Mouse (Mus musculus) spleen, adult 2 months (tissue): ENCODE data around the gene Gh. TPM values are rescaled to one million over a fixed set of nuclear protein-coding genes. Genes with fewer than 3 reads are reported as not detected.
A peak's percentile ranks its signal among the peaks of the same experiment; 100 is the strongest.

Experiments used
- DNase-seq, 2 experiments: peaks; one replicate each; pipeline versions ENCODE4 v3.0.0 to v3.0.0-alpha.2; 2012 to 2021; ENCODE audit warnings: low spot score in 2 of 2, low read depth in 1 of 2
- H3K27ac ChIP-seq: fragments of 200-500 bp; 2 replicates; pipeline ENCODE4 v1.5.1; 2012; ENCODE audit warnings: low read length, inconsistent platforms; ENCODE audit not compliant: insufficient read depth
- H3K27me3 ChIP-seq: fragments of 200-500 bp; 2 replicates; pipeline ENCODE4 v1.6.1; 2012; ENCODE audit warnings: mild to moderate bottlenecking, moderate library complexity, low read length, inconsistent platforms; ENCODE audit not compliant: control insufficient read depth, insufficient read depth
- H3K36me3 ChIP-seq: fragments of 200-500 bp; 2 replicates; pipeline ENCODE4 v1.6.1; 2012; ENCODE audit warnings: mild to moderate bottlenecking, low read length, inconsistent platforms; ENCODE audit not compliant: control insufficient read depth, insufficient read depth
- H3K4me1 ChIP-seq: fragments of 200-500 bp; 2 replicates; pipeline ENCODE4 v1.6.1; 2011; ENCODE audit warnings: inconsistent platforms; ENCODE audit not compliant: control insufficient read depth, insufficient read depth, insufficient read length
- H3K4me3 ChIP-seq: fragments of 200-500 bp; 2 replicates; pipeline ENCODE4 v1.5.1; 2011; ENCODE audit warnings: mild to moderate bottlenecking, inconsistent platforms; ENCODE audit not compliant: insufficient read depth, insufficient read length; ENCODE audit errors: extremely low read depth
- CTCF ChIP-seq: fragments of 200-500 bp; IDR thresholded peaks from 2 replicates; pipeline ENCODE4 v1.5.1; 2011; ENCODE audit warnings: mild to moderate bottlenecking, inconsistent platforms; ENCODE audit not compliant: insufficient read depth, insufficient read length, insufficient replicate concordance; ENCODE audit errors: extremely low read depth
- POLR2A ChIP-seq: fragments of 200-500 bp; IDR thresholded peaks from 2 replicates; pipeline ENCODE4 v1.6.1; 2011; ENCODE audit warnings: low read depth, low read length, inconsistent platforms
- WGBS: fragments of 180-500 bp; shearing (Covaris S2); methylation state at CpG from one replicate; pipeline ENCODE4 v1.1.7; 2018; 5-methylcytosine and 5-hydroxymethylcytosine counted together
- polyA plus RNA-seq: library from polyadenylated mRNA; depleted of rRNA; stranded (reverse); fragments of >200 nt; gene quantifications from 2 replicates; pipeline ENCODE4 v1.2.3, GENCODE M21; 2012

The Gh gene
- polyA plus RNA-seq, 1 experiment, result 4.7 TPM

DNA sequence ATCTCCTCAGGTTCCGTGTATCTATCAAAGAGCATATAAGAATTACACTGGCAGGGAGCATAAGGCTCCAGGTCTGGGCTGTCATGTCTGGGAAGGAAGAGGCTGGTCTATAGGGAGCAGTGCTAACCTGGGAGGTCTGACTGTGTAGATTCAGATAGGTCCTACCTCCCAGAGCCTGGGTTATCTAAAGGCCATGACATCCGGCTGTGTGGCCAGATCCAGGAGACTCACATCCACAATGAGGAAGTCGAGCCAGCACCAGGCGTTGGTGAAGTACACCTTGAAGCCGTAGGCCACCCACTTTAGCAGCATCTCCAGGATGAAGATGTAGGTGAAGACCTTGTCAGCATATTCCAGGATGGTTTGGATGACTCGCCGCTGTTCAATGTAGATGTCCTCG is 24.8 kb upstream of the Gh start:
- TF ChIP-seq CTCF, result no peak
- no peak for TF ChIP-seq POLR2A
- Histone ChIP-seq H3K27me3 (no peaks in the 10 kb centered on the region), H3K4me3 (no peak overlapping the region), H3K36me3 (no peaks in the 10 kb centered on the region), H3K4me1 (peaks cover 20% of the 10 kb centered on the region; the same call in 1 of the 2 replicates), H3K27ac (no peak overlapping the region)
- 80% methylated on average over 8 of the region's 8 CpGs for WGBS
- no peak for DNase-seq

DNA sequence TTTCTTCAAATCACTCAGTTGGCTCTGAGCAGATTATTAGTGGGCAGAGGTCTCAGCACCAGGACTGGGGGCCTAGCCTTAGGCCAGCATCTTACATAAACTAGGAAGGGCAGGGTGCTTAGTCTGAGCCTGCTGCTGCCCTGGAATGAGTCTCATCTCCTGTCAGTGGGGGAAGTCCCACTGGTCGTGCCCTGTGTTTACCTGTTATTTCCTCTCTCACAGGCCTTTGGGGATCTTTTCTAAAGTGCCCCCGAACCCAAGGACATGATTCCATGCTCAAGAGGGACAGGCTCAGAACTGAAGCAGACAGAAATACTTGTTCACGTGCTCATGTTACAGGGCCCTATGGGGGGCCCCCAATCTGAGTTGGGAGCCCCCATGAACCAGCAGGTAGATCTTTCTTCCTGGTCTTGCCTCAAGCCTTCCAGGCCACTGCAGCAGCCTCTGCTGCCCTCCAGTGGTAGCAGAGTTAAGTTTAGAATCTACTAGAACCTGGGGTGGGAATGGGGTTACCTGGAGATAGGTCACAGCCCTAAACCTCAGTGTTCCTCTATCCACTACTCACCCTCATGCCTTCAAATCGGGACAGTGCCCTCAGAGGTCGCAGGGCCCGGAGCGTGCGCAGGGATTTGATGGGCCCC is 24.0 kb upstream of the Gh start:
- Histone ChIP-seq H3K4me1 (peaks cover 20% of the 10 kb centered on the region; the same call in 1 of the 2 replicates), H3K27me3 (no peaks in the 10 kb centered on the region), H3K27ac (peak overlapping the region; percentile 94), H3K36me3 (no peaks in the 10 kb centered on the region), H3K4me3 (no peak overlapping the region)
- 49% methylated on average over 8 of the region's 8 CpGs for WGBS
- TF ChIP-seq CTCF (peak; percentile 81; the same call in 1 of the 2 replicates), POLR2A (no peak)
- DNase-seq, result peak; percentile 74 to 85

GRCm38 (mm10) chr11:106324858-106325257 is 23.2 kb upstream of the Gh start:
- peak; percentile 78 to 89 for DNase-seq
- Histone ChIP-seq H3K27ac (peak overlapping the region; percentile 94), H3K27me3 (no peaks in the 10 kb centered on the region), H3K4me1 (peaks cover 22% of the 10 kb centered on the region; the same call in 1 of the 2 replicates), H3K4me3 (peak overlapping the region; percentile 17; the same call in 1 of the 2 replicates), H3K36me3 (no peaks in the 10 kb centered on the region)
- 46% methylated on average over 5 of the region's 5 CpGs for WGBS
- no peak for TF ChIP-seq CTCF
- no peak for TF ChIP-seq POLR2A

- Histone ChIP-seq H3K36me3 (no peaks in the 10 kb centered on the region), H3K4me1 (peaks cover 42% of the 10 kb centered on the region; the same call in 1 of the 2 replicates), H3K27me3 (no peaks in the 10 kb centered on the region), H3K4me3 (peak overlapping the region; percentile 31; the same call in 1 of the 2 replicates), H3K27ac (peak overlapping the region; percentile 87)
- WGBS, result 38% methylated on average over 21 of the region's 21 CpGs
- TF ChIP-seq CTCF (no peak), POLR2A (peak; percentile 39; the same call in 1 of the 2 replicates)
- peak in 1 of 2 experiments; percentile 61 for DNase-seq
Observed at GRCm38 (mm10) chr11:106318406-106319366, 17.0 kb upstream of the Gh start.

DNA sequence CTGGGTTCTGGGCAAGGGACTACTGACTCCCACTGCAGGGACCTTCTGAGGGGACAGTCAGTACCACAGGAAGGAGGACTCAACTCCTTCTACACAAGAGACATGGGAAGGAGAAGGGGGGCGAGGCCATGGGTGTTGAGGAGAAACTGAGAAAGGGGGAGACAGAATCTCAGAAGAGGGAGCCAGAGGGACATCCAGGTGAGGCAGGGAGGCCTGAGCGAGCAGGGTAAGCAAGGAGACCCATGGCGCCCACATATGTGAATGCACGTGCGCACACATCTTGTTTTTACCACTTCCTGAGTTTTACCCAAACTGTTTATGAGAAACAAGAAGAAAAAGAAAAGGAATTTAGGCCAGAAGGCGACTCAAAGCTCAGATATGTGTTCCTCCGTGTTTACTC is 16.1 kb upstream of the Gh start:
- DNase-seq, result no peak
- no peaks in the 10 kb centered on the region for H3K27me3 ChIP-seq
- no peak overlapping the region for H3K4me3 ChIP-seq
- H3K4me1 ChIP-seq, result peaks cover 40% of the 10 kb centered on the region; the same call in 1 of the 2 replicates
- TF ChIP-seq POLR2A (no peak), CTCF (no peak)
- WGBS, result 32% methylated on average over 7 of the region's 7 CpGs
- H3K36me3 ChIP-seq, result peaks cover 6% of the 10 kb centered on the region
- peak overlapping the region; percentile 87 for H3K27ac ChIP-seq

DNA sequence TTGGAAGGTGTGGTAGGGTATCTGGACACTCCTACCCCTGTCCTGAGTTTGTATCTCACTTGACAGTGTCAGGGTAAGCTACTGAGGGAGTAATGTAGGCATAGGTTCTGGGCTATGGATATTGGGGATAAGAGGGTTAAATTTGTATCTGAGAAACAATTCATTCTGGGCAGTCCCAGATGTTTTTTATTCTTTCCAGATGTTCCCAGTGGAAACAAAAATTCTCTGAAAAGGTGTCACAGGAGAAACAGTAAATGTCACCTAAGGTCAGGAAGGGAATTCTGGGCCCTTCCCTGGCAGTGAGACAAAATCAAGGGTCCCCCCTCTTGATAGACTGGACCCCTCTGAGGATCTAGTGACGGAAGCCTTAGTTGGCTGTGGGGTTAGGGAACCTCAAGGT is 14.8 kb upstream of the Gh start:
- DNase-seq, result no peak
- peak overlapping the region; percentile 87 for H3K27ac ChIP-seq
- H3K36me3 ChIP-seq, result peaks cover 20% of the 10 kb centered on the region
- peaks cover 40% of the 10 kb centered on the region; the same call in 1 of the 2 replicates for H3K4me1 ChIP-seq
- TF ChIP-seq CTCF (no peak), POLR2A (no peak)
- no peaks in the 10 kb centered on the region for H3K27me3 ChIP-seq
- 96% methylated on average over 1 of the region's 1 CpGs for WGBS
- H3K4me3 ChIP-seq, result no peak overlapping the region
